Mouse (Mus musculus) megakaryocyte, embryonic 14.5 days (primary cell): ENCODE results near the gene Rbm47.

Experiments used
- FLI1 ChIP-seq: IDR thresholded peaks from 2 replicates; pipeline ENCODE4 v1.6.1; 2012; ENCODE audit warnings: low read length, inconsistent platforms, mixed read lengths
- GATA1 ChIP-seq: IDR thresholded peaks from 3 replicates; pipeline ENCODE4 v1.6.1; 2012; ENCODE audit warnings: mixed read lengths, low read length, inconsistent platforms, borderline replicate concordance

DNA sequence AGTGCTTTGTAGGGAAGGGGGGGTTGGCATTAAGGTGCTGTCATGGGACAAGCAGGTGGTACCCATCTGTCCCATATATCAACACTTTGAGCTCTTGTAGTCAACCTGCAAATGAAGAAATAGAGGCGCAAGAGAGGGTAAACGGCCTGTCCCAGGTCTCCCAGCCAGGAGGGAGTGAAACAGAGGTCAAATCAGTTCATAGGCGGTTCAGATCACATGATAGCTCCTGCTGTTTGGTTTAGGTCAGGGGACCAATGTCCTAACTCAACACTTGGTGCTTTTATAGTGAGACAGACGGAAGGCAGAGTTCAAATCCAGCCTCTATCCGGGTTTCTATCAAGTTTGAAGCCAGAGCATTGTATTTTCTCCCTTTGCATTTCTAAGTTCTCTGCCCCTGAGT lies 6.0 kb downstream of the Rbm47 start:
- TF ChIP-seq GATA1 (no peak), FLI1 (no peak)
